In genomic region chr4:141016311-141016710, GRCm38 (mm10) we compare ENCODE assay signal across 11 mouse cellular contexts. TPM values are rescaled to one million over a fixed set of nuclear protein-coding genes. Genes with fewer than 3 reads are reported as not detected.
DNase-seq lines count a peak whose midpoint lies in the region; ATAC-seq and TF ChIP-seq lines count a peak whose summit lies in the region.
"Had no signal": no experiment of that assay in that cellular context is flagged by ENCODE, and none has a peak within 500 bp of the region (broad histone marks: within the 10 kb centered on the region; RNA-seq: fewer than 3 reads in every experiment).

No protein-coding gene starts in this region.

- WGBS in heart, postnatal 0 days = 35% methylated on average over 9 of the region's 9 CpGs

- peak; percentile 28 for ATAC-seq in heart, postnatal 0 days (ENCODE audit: insufficient read depth, low read depth)
- ATAC-seq: hindbrain, embryonic 16.5 days; lung, postnatal 0 days had no signal

- no peaks in the 10 kb centered on the region for H3K27me3 ChIP-seq in heart, postnatal 0 days (ENCODE audit: control insufficient read depth, insufficient read depth, low read length)

- no peaks in the 10 kb centered on the region for H3K9me3 ChIP-seq in heart, postnatal 0 days (replicated peaks; ENCODE audit: control insufficient read depth, low read length)

- peak; percentile 52 to 57 for DNase-seq in cerebellum, postnatal 25 days
- DNase-seq in cerebellum, adult 11 months = no peak
- DNase-seq in left cerebral cortex, adult 2 months (ENCODE audit: extremely low spot score in 1 of 2, low spot score in 2 of 2) = no peak
- DNase-seq in left cerebral cortex, adult 8-10 months (ENCODE audit: low spot score in 2 of 2) = no peak
- peak; percentile 27 for DNase-seq in NIH3T3 (ENCODE audit: low read depth)
- DNase-seq in heart, postnatal 0 days (ENCODE audit: low spot score) = peak; percentile 29
- DNase-seq in T-cell, adult 2 months (ENCODE audit: low spot score) = no peak
- no peak for DNase-seq in thymus, postnatal 0 days (ENCODE audit: low spot score)
- DNase-seq: B cell, adult 2 months had no signal

- intact Hi-C loops in left cerebral cortex, adult 2 months (cut with DNase I) = no loop called here

- H3K4me3 ChIP-seq in left cerebral cortex, adult 2 months = no peak overlapping the region
- no peak overlapping the region for H3K4me3 ChIP-seq in heart, postnatal 0 days (ENCODE audit: low read depth, low read length)

- no peak for TF ChIP-seq EP300 in heart, postnatal 0 days (IDR thresholded peaks at IDR 0.05; ENCODE audit: low read depth)

- no peak overlapping the region for H3K4me2 ChIP-seq in heart, postnatal 0 days (ENCODE audit: low read depth, low read length)

- peaks cover 14% of the 10 kb centered on the region for H3K4me1 ChIP-seq in heart, postnatal 0 days (ENCODE audit: control insufficient read depth, insufficient read depth)

- peak overlapping the region; percentile 70 for H3K27ac ChIP-seq in left cerebral cortex, adult 2 months
- no peak overlapping the region; the same call in 1 of the 2 replicates for H3K27ac ChIP-seq in heart, postnatal 0 days (ENCODE audit: low read depth)

- H3K9ac ChIP-seq in heart, postnatal 0 days (replicated peaks; ENCODE audit: low read depth, low read length) = no peak overlapping the region

- TF ChIP-seq CTCF in left cerebral cortex, adult 2 months (IDR thresholded peaks at IDR 0.05) = no peak
- no peak for TF ChIP-seq CTCF in heart, postnatal 0 days (IDR thresholded peaks at IDR 0.05; ENCODE audit: low read depth)

- H3K36me3 ChIP-seq in heart, postnatal 0 days (replicated peaks; ENCODE audit: control insufficient read depth, insufficient read depth, low read length) = no peaks in the 10 kb centered on the region; the same call in 1 of the 2 replicates

RNA-seq across cellular contexts. Expression of gene Mfap2, which starts 6.1 kb away (rescaled TPM):
- 1 to 10 TPM; 4.8 to 4.9 TPM for total RNA-seq in left cerebral cortex, adult 2 months (2021)
- total RNA-seq in left cerebral cortex, adult 8-10 months (2022) = 1 to 10 TPM; 1.8 to 5.2 (median 3.3) TPM
- total RNA-seq in heart, postnatal 0 days (2014; rRNA removed; ENCODE audit: low replicate concordance) = 45.0 and 47.8 TPM in 2 replicates
- polyA plus RNA-seq in heart, postnatal 0 days (2015; fragmentation: Nextera tagmentation; extraction: Ambion mirVana) = 114 and 129 TPM in 2 replicates
- 24.4 and 32.8 TPM in 2 replicates for polyA plus RNA-seq in thymus, postnatal 0 days (2015; fragmentation: Nextera tagmentation; extraction: Ambion mirVana)

RNA-seq across cellular contexts. Expression of gene Atp13a2, which starts 29.6 kb away (rescaled TPM):
- total RNA-seq in left cerebral cortex, adult 2 months (2021) = 100 to 1,000 TPM; 150 to 155 TPM
- 100 to 1,000 TPM; 141 to 156 (median 150) TPM for total RNA-seq in left cerebral cortex, adult 8-10 months (2022)
- total RNA-seq in heart, postnatal 0 days (2014; rRNA removed; ENCODE audit: low replicate concordance) = 45.8 and 47.7 TPM in 2 replicates
- 18.8 and 19.3 TPM in 2 replicates for polyA plus RNA-seq in heart, postnatal 0 days (2015; fragmentation: Nextera tagmentation; extraction: Ambion mirVana)
- 39.0 and 41.8 TPM in 2 replicates for polyA plus RNA-seq in thymus, postnatal 0 days (2015; fragmentation: Nextera tagmentation; extraction: Ambion mirVana)

RNA-seq across cellular contexts. Expression of gene Crocc, which starts 44.0 kb away (rescaled TPM):
- 10 to 100 TPM; 68.1 to 71.3 TPM for total RNA-seq in left cerebral cortex, adult 2 months (2021)
- 10 to 100 TPM; 44.2 to 69.2 (median 54.3) TPM for total RNA-seq in left cerebral cortex, adult 8-10 months (2022)
- 4.6 and 4.9 TPM in 2 replicates for total RNA-seq in heart, postnatal 0 days (2014; rRNA removed; ENCODE audit: low replicate concordance)
- polyA plus RNA-seq in heart, postnatal 0 days (2015; fragmentation: Nextera tagmentation; extraction: Ambion mirVana) = 1.8 and 2.1 TPM in 2 replicates
- polyA plus RNA-seq in thymus, postnatal 0 days (2015; fragmentation: Nextera tagmentation; extraction: Ambion mirVana) = 1.9 and 2.1 TPM in 2 replicates

RNA-seq across cellular contexts. Expression of gene Sdhb, which starts 55.3 kb away (rescaled TPM):
- 100 to 1,000 TPM; 170 to 178 TPM for total RNA-seq in left cerebral cortex, adult 2 months (2021)
- 100 to 1,000 TPM; 186 to 203 (median 195) TPM for total RNA-seq in left cerebral cortex, adult 8-10 months (2022)
- total RNA-seq in heart, postnatal 0 days (2014; rRNA removed; ENCODE audit: low replicate concordance) = 893 and 947 TPM in 2 replicates
- 1,828 and 1,869 TPM in 2 replicates for polyA plus RNA-seq in heart, postnatal 0 days (2015; fragmentation: Nextera tagmentation; extraction: Ambion mirVana)
- polyA plus RNA-seq in thymus, postnatal 0 days (2015; fragmentation: Nextera tagmentation; extraction: Ambion mirVana) = 434 and 468 TPM in 2 replicates

Comparison
In these comparisons a context has a peak if more than half of its experiments do, and no peak if none do; other contexts are left out.
1. DNase-seq: peak in cerebellum, postnatal 25 days (2 of 2), NIH3T3 (single experiment) and heart, postnatal 0 days (single experiment); none in cerebellum, adult 11 months (single experiment), left cerebral cortex, adult 2 months (0 of 2), left cerebral cortex, adult 8-10 months (0 of 2), T-cell, adult 2 months (single experiment) and thymus, postnatal 0 days (single experiment).